Mouse (Mus musculus) intestine, embryonic 14.5 days (tissue): ENCODE measurements around the gene Myo3a. TPM values are rescaled to one million over a fixed set of nuclear protein-coding genes. Genes with fewer than 3 reads are reported as not detected.

Experiments used
- ATAC-seq: fragments of 200-750 bp; cut with Nextera tagmentation; replicated peaks from 2 replicates; pipeline ENCODE4 v1.8.0; 2017; ENCODE audit warnings: low read depth, moderate number of reproducible peaks, moderate TSS enrichment, moderate library complexity; ENCODE audit not compliant: low FRiP score, low TSS enrichment
- DNase-seq: peaks from one replicate; pipeline ENCODE4 v3.0.0-alpha.2; 2018; ENCODE audit warnings: low spot score
- H3K27ac ChIP-seq: fragments of 300-500 bp; sonication (generic); 2 replicates; pipeline ENCODE4 v1.5.1; 2014; ENCODE audit warnings: low read depth, mild to moderate bottlenecking, control low read depth
- H3K27me3 ChIP-seq: fragments of 300-500 bp; sonication (generic); replicated peaks from 2 replicates; pipeline ENCODE4 v1.6.1; 2014; ENCODE audit warnings: low read length, control low read depth; ENCODE audit not compliant: control insufficient read depth, insufficient read depth
- H3K36me3 ChIP-seq: fragments of 300-500 bp; sonication (generic); 2 replicates; pipeline ENCODE4 v1.6.1; 2014; ENCODE audit warnings: low read length, control low read depth; ENCODE audit not compliant: control insufficient read depth, insufficient read depth
- H3K4me1 ChIP-seq: fragments of 300-500 bp; sonication (generic); replicated peaks from 2 replicates; pipeline ENCODE4 v1.6.1; 2014; ENCODE audit warnings: low read length, control low read depth, mixed read lengths; ENCODE audit not compliant: control insufficient read depth, insufficient read depth
- H3K4me2 ChIP-seq: fragments of 300-500 bp; sonication (generic); 2 replicates; pipeline ENCODE4 v1.6.1; 2014; ENCODE audit warnings: low read length
- H3K4me3 ChIP-seq: fragments of 300-500 bp; sonication (generic); 2 replicates; pipeline ENCODE4 v1.5.1; 2014; ENCODE audit warnings: low read depth, low read length, control low read depth, mixed read lengths
- H3K9ac ChIP-seq: fragments of 300-500 bp; sonication (generic); 2 replicates; pipeline ENCODE4 v1.6.1; 2014; ENCODE audit warnings: mild to moderate bottlenecking, low read length
- H3K9me3 ChIP-seq: fragments of 300-500 bp; sonication (generic); 2 replicates; pipeline ENCODE4 v1.6.1; 2016; ENCODE audit warnings: low read length, control low read depth; ENCODE audit not compliant: control insufficient read depth
- WGBS: fragments of 180-500 bp; shearing (Covaris S2); extraction: QIAGEN DNeasy Blood & Tissue Kit; methylation state at CpG from one replicate; pipeline ENCODE4 v1.1.7; 2014; 5-methylcytosine and 5-hydroxymethylcytosine counted together
- polyA plus RNA-seq: library from polyadenylated mRNA; unstranded; fragments of >200 nt; fragmentation: Nextera tagmentation; extraction: Ambion mirVana; gene quantifications from 2 replicates; pipeline ENCODE4 v1.2.1, GENCODE M21; 2014

Myo3a gene
- polyA plus RNA-seq, 1 experiment from 2014 or later, result not detected

DNA sequence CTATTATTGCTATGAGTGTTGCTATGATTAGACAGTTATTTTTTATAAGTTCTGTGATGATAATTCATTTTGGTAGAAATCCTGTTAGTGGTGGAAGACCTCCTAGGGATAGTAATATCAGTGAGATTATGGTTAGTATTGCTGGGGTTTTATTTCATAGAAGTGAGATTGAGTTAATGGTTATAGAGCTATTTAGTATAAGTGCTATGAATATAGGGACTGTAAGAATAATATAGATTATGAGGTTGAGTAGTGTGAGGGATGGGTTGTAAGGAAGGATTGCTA is 362.8 kb downstream of the Myo3a start:
- Histone ChIP-seq H3K4me1 (no peaks in the 10 kb centered on the region), H3K9ac (no peak overlapping the region), H3K36me3 (no peaks in the 10 kb centered on the region), H3K4me2 (no peak overlapping the region), H3K27ac (no peak overlapping the region), H3K9me3 (no peaks in the 10 kb centered on the region), H3K27me3 (no peaks in the 10 kb centered on the region), H3K4me3 (no peak overlapping the region)
- DNase-seq (no peak), ATAC-seq (no peak)

DNA sequence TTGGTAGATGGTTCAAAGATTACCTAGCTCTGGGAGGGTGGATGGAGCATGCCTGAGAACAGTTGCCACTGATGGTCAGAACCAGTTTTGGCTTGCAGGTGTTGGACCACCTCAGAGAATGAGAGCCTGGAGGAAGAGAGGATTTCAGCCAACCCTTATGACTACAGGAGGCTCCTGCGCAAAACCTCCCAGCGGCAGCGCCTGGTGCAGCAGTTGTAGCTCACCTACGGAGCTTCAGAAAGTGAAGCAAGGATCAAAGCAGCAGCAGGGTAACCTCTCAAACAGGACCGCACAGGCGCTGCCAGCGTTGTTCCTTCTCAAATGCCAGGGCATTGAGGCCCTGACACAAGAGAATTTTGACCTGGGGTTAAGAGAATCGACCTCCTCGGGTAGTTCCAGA is 390.6 kb downstream of the Myo3a start:
- Histone ChIP-seq H3K36me3 (no peaks in the 10 kb centered on the region), H3K4me2 (no peak overlapping the region), H3K9ac (no peak overlapping the region), H3K4me3 (no peak overlapping the region), H3K27ac (no peak overlapping the region), H3K27me3 (peaks cover 57% of the 10 kb centered on the region), H3K4me1 (no peaks in the 10 kb centered on the region), H3K9me3 (no peaks in the 10 kb centered on the region)
- ATAC-seq (no peak), DNase-seq (no peak)
- 5% methylated on average over 9 of the region's 9 CpGs for WGBS

DNA sequence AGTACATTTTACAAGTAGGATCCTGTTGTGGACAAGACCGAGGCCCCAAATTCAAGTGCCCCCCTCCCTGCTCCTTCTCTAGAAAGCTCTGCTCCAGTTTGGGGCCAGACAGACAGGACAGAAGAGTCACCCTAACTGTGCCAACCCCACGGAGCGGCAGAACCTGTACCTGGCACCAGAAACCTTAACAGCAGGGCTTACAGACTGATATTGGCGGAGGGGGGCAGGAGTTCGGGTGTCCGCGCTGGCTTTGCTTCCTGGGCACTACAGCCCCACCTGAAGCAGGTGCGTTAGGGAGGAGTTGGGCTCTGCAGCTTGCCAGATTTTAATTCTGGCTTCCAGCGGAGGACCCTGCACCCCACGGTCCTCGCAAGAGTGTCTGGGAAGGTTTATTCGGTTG is 392.1 kb downstream of the Myo3a start:
- Histone ChIP-seq H3K9me3 (no peaks in the 10 kb centered on the region), H3K36me3 (no peaks in the 10 kb centered on the region), H3K4me3 (no peak overlapping the region), H3K9ac (no peak overlapping the region), H3K4me2 (no peak overlapping the region), H3K4me1 (no peaks in the 10 kb centered on the region), H3K27me3 (peaks cover 72% of the 10 kb centered on the region), H3K27ac (no peak overlapping the region)
- DNase-seq, result no peak
- WGBS, result 2% methylated on average over 12 of the region's 12 CpGs
- ATAC-seq, result no peak

DNA sequence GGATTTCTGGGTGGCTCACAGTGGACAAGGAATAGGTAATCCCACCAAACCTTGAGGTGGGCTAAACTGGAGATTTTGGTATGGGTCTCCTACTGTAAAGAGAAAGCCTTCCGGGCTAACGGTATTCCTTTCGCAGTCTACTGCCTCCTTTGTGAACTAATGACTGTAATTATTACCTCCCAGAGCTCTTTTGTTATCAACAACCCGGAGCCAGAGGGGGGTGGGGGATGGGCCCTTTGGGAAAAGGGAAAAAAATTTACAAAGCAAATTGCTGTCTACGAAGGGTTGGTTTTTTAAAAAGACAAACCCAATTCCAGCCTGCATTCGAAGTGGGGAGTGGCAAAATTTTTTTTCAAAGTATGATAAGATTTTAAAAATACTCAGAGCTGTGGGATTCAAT is 392.7 kb downstream of the Myo3a start:
- Histone ChIP-seq H3K4me3 (no peak overlapping the region), H3K27me3 (peaks cover 78% of the 10 kb centered on the region), H3K9me3 (no peaks in the 10 kb centered on the region), H3K4me2 (no peak overlapping the region), H3K4me1 (no peaks in the 10 kb centered on the region), H3K27ac (no peak overlapping the region), H3K9ac (no peak overlapping the region), H3K36me3 (no peaks in the 10 kb centered on the region)
- 2% methylated on average over 6 of the region's 6 CpGs for WGBS
- no peak for ATAC-seq
- DNase-seq, result no peak

DNA sequence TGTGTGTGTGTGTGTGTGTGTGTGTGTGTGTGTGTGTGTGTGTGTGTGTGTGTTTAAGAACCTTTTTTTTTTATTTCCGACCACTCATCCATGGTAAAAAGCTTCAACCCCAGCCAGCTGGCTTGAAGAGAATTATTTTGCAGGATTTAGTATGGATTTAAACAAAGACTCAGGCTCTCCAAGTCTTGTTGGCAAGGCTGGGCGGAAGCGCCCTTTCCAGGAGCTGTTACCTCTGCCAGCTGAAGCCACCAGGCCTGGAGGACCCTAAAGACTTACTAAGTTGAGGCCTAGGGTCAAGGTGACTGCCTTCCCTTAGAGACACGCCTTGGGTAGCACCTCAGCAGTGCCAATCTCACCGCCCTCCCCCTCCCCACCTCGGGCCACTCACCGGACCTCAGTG is 393.2 kb downstream of the Myo3a start:
- Histone ChIP-seq H3K9ac (no peak overlapping the region), H3K27ac (no peak overlapping the region), H3K36me3 (no peaks in the 10 kb centered on the region), H3K4me1 (no peaks in the 10 kb centered on the region), H3K4me2 (no peak overlapping the region), H3K27me3 (peaks cover 83% of the 10 kb centered on the region), H3K4me3 (no peak overlapping the region), H3K9me3 (no peaks in the 10 kb centered on the region)
- no peak for DNase-seq
- ATAC-seq, result no peak
- WGBS, result 3% methylated on average over 7 of the region's 7 CpGs

DNA sequence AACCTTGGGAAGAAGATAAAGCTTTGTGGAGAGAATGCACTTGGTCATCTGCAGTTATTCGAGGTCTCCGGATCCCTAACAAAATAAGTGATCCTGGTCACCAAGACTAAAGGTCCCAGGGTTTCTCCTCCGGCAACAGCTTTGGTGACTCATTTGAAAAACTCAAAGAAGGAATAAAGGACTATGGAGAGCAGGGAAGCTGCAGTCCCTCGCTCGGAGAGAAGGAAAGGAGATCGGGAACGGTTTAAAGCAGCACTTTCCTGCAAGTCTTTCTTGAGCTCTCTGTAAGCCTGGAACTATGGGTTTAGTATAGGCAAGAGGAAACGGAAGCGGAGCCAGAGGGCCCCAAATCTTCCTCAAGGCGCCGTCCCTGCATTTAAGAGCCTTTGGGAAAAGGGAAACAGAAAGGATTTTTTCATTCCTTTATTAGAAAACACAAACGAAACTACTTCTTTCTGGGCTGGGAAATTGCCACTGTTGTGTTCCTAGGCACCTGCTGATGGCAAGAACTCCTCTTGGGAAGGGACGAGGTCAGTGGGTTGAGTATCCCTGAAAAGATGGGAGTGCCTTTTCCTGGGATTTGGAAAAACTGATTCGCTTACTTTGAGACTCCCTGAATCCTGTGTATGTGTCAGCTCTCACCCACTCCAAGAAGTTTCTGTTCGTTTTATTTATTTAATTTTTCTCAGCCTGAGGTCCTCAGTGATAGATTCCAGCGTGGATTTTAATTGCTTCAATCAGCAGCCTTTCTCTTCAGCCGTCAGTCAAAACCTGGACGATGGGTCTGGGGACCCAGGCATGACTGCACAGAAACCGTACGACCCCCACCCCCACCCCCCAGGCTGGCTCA is 393.9 kb downstream of the Myo3a start:
- Histone ChIP-seq H3K4me1 (no peaks in the 10 kb centered on the region), H3K9me3 (no peaks in the 10 kb centered on the region), H3K4me2 (no peak overlapping the region), H3K27me3 (peaks cover 90% of the 10 kb centered on the region), H3K36me3 (no peaks in the 10 kb centered on the region), H3K4me3 (no peak overlapping the region), H3K27ac (no peak overlapping the region), H3K9ac (no peak overlapping the region)
- peak; percentile 58 for DNase-seq
- ATAC-seq, result no peak
- 4% methylated on average over 20 of the region's 20 CpGs for WGBS

DNA sequence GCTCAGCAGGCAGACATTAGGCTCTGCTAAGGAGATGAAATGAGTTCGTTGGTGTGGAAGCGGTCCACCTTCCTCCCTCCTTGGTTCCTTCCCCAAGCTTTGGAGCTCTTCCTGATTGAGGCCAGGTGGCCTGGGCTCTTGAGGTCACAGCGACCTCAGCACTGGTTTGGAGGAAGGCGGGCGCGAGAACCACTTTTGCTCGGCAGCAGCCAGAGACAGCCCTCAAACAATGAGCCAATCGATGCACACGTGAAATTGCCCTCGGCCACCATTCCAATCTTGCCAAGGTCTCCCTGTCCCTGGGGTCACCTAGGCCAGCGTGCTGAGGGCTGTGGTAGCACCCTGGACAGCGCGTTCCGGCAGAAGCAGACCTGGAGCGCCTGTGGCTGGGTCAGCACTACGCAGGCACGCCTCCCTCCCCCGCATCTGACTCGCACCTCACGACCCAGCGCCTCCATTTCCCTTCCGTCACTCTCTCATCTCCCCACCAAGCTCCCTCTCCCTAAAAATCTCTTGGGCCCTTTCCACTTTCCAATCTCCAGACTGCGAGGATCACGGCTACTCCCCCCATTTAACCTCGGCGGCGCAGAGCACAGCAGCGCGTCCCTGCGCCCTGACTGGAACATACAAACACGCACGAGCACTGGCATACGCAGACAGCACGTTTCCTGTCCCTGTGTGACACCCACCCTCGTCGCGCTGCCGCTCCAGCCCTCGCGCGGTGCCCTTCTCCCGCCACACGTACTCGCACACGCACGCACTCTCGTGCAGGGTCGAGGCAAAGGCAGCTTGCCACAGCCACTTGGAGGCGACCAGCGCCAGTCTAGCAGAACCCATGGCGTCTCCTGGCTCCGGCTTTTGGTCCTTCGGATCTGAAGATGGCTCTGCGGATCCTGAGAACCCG is 394.8 kb downstream of the Myo3a start, which contains the start of gene Gad2:
Gad2 (plus strand) TSS at position 378 of the 904 bp plus-strand sequence.
- ATAC-seq (peak; percentile 75), DNase-seq (peak; percentile 76)
- H3K4me1 ChIP-seq, result no peaks in the 10 kb centered on the region
- under 1% methylated on average over 55 of the region's 55 CpGs for WGBS
- no peak within 1 kb of the TSS for H3K9ac ChIP-seq
- H3K4me3 ChIP-seq, result peak within 1 kb of the TSS; percentile 33
- H3K36me3 ChIP-seq, result no peaks in the 10 kb centered on the region
- no peaks in the 10 kb centered on the region for H3K9me3 ChIP-seq
- no peak within 1 kb of the TSS for H3K27ac ChIP-seq
- H3K4me2 ChIP-seq, result peak within 1 kb of the TSS; percentile 52
- H3K27me3 ChIP-seq, result peaks cover 98% of the 10 kb centered on the region

DNA sequence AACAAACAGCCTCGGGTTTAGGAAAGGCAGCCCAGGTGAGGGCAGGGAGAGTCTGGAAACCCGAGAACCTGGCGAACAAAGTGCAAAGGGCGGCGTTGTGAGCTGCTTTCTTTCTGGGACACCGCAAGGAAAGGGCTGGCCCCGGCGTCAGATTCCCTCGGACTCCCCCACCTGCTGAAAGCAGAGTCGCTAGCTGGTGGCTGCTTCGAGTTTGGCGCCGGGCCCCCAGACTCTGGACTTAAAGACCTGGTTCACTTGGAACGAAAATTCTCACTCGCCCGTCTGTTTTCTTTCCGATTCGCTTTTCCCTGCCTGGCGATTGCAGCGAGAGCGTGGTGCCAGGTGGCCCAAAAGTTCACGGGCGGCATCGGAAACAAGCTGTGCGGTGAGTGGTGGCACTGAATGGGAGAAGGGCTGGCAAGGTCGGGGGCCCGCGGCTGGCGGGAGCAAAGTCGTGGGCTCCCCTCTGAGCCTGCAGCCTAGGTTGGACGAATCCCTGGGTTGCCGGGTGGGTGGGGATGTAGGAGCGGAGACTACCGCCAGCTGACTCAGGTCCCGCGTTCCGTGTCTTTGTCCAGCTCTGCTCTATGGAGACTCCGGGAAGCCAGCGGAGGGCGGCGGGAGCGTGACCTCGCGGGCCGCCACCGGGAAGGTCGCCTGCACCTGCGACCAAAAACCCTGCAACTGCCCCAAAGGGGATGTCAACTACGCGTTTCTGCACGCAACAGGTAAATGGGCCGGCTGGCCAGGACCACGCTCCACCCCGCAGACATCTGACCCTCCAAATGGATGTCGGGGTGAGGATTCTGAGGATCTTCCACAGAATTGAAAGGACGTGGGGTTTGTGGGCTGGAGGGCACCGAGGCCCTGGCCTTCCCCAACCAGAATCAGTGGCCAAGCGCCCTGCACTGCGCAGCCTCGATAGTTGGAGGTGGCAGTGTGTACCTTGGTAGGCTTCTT is 396.1 kb downstream of the Myo3a start:
- Histone ChIP-seq H3K4me3 (peak overlapping the region; percentile 10; the same call in 1 of the 2 replicates), H3K27ac (no peak overlapping the region), H3K9me3 (no peaks in the 10 kb centered on the region), H3K9ac (no peak overlapping the region), H3K4me2 (peak overlapping the region; percentile 52), H3K4me1 (no peaks in the 10 kb centered on the region), H3K27me3 (peaks cover 98% of the 10 kb centered on the region), H3K36me3 (no peaks in the 10 kb centered on the region)
- under 1% methylated on average over 60 of the region's 60 CpGs for WGBS
- DNase-seq (peak; percentile 69), ATAC-seq (no peak)
